Mouse (Mus musculus) embryo, embryonic 9.5 days (tissue): ENCODE data around the gene Ndufb7.
"Not testable (repeated sequence)": the region's sequence is repeated elsewhere in the genome, so short reads cannot be mapped to it uniquely, and the experiment has no call there.

Experiments used
- DNase-seq: peaks from one replicate; pipeline ENCODE4 v3.0.0-alpha.2; 2017; ENCODE audit errors: extremely low spot score

The Ndufb7 gene

GRCm38 (mm10) chr8:83576516-83576895 is 10.0 kb downstream of the Ndufb7 start:
- no peak for DNase-seq

- DNase-seq: no peak
Observed at GRCm38 (mm10) chr8:83576921-83577320, 10.4 kb downstream of the Ndufb7 start.

GRCm38 (mm10) chr8:83577384-83577791 is 10.9 kb downstream of the Ndufb7 start:
- DNase-seq: no peak

- DNase-seq: no peak
Observed at GRCm38 (mm10) chr8:83578131-83579055, 11.9 kb downstream of the Ndufb7 start.

GRCm38 (mm10) chr8:83579676-83580075 is 13.2 kb downstream of the Ndufb7 start:
- DNase-seq: no peak

GRCm38 (mm10) chr8:83580826-83581225 is 14.4 kb downstream of the Ndufb7 start:
- DNase-seq: no peak

- no peak for DNase-seq
Observed at GRCm38 (mm10) chr8:83582226-83582625, 15.8 kb downstream of the Ndufb7 start.

- DNase-seq: no peak
Observed at GRCm38 (mm10) chr8:83583236-83583635, 16.8 kb downstream of the Ndufb7 start.

GRCm38 (mm10) chr8:83584771-83585170 is 18.3 kb downstream of the Ndufb7 start:
- DNase-seq: no peak

- DNase-seq: no peak
Observed at GRCm38 (mm10) chr8:83585333-83585732, 18.9 kb downstream of the Ndufb7 start.

- no peak for DNase-seq
Observed at GRCm38 (mm10) chr8:83587644-83588043, 21.2 kb downstream of the Ndufb7 start.

- no peak for DNase-seq
Observed at GRCm38 (mm10) chr8:83588886-83589285, 22.4 kb downstream of the Ndufb7 start.

GRCm38 (mm10) chr8:83590488-83591023 is 24.1 kb downstream of the Ndufb7 start:
- no peak for DNase-seq

GRCm38 (mm10) chr8:83592682-83593081 is 26.2 kb downstream of the Ndufb7 start:
- DNase-seq: no peak

- peak; percentile 15 for DNase-seq
Observed at GRCm38 (mm10) chr8:83593325-83594166, 27.1 kb downstream of the Ndufb7 start.

- DNase-seq: peak; percentile 99
Observed at GRCm38 (mm10) chr8:83594167-83595049, 27.9 kb downstream of the Ndufb7 start.

- DNase-seq: not testable (repeated sequence)
Observed at GRCm38 (mm10) chr8:83595050-83595345, 28.5 kb downstream of the Ndufb7 start.

GRCm38 (mm10) chr8:83596369-83596768 is 29.9 kb downstream of the Ndufb7 start:
- no peak for DNase-seq

GRCm38 (mm10) chr8:83598146-83598545 is 31.7 kb downstream of the Ndufb7 start:
- DNase-seq: no peak

- DNase-seq: no peak
Observed at GRCm38 (mm10) chr8:83599814-83600213, 33.3 kb downstream of the Ndufb7 start.

- DNase-seq: no peak
Observed at GRCm38 (mm10) chr8:83602650-83603029, 36.2 kb downstream of the Ndufb7 start.
